Mouse (Mus musculus): ENCODE measurements around the gene Hist1h2bn. TPM values are rescaled to one million over a fixed set of nuclear protein-coding genes. Genes with fewer than 3 reads are reported as not detected.

Gene Hist1h2bn
- not detected for polyA plus RNA-seq (2014; fragmentation: Illumina TruSeq; extraction: RNeasy Lipid Tissue Mini Kit (QIAGEN cat#74804); ENCODE audit: low read depth, low replicate concordance)

DNA sequence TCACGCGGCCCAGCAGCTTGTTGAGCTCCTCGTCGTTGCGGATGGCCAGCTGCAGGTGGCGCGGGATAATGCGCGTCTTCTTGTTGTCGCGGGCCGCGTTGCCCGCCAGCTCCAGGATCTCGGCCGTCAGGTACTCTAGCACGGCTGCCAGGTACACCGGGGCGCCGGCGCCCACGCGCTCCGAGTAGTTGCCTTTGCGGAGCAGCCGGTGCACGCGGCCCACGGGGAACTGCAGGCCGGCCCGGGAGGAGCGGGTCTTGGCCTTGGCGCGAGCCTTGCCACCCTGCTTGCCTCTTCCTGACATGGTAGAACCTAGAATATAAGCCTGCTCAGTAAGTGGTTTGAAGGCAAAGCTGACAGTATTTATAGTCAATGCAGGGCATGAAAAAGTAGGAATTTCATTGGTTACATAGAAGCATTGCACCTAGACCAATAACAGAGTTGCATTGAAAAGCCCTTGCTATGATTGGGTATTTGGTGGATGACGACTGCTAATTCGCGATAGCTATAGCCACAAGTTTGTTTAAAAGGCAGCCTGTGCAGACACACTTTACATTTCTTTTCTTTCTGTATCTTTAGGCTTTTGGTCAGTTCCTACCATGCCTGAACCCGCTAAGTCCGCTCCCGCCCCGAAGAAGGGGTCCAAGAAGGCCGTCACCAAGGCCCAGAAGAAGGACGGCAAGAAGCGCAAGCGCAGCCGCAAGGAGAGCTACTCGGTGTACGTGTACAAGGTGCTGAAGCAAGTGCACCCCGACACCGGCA lies at the start of gene Hist1h2bn, which contains the start of gene Hist1h2ak:
TSS of gene Hist1h2bn (plus strand) at position 600 of the 762 bp plus-strand sequence.
TSS of gene Hist1h2ak (minus strand) at position 304 of the 762 bp plus-strand sequence.

DNA sequence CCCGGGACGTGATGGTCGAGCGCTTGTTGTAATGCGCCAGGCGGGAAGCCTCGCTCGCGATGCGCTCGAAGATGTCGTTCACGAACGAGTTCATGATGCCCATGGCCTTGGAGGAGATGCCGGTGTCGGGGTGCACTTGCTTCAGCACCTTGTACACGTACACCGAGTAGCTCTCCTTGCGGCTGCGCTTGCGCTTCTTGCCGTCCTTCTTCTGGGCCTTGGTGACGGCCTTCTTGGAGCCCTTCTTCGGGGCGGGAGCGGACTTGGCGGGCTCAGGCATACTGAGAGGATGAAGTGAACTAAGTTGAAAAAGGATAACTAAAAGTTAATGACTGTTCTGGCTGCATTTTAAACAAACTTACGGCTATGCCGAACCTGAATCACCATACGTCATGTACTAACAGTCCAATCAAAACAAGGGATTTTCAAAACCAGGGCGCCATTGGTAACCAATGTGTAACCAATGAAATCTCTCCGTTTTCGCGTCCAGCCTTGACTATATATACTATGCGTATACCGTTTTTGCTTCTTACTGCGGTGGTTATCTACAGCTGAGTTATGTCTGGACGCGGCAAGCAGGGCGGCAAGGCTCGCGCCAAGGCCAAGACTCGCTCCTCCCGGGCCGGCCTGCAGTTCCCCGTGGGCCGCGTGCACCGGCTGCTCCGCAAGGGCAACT lies 37.9 kb upstream of the Hist1h2bn start, which contains the start of the genes Hist1h2bl and Hist1h2ai:
TSS of gene Hist1h2bl (minus strand) at position 280 of the 676 bp plus-strand sequence.
TSS of gene Hist1h2ai (plus strand) at position 559 of the 676 bp plus-strand sequence.

DNA sequence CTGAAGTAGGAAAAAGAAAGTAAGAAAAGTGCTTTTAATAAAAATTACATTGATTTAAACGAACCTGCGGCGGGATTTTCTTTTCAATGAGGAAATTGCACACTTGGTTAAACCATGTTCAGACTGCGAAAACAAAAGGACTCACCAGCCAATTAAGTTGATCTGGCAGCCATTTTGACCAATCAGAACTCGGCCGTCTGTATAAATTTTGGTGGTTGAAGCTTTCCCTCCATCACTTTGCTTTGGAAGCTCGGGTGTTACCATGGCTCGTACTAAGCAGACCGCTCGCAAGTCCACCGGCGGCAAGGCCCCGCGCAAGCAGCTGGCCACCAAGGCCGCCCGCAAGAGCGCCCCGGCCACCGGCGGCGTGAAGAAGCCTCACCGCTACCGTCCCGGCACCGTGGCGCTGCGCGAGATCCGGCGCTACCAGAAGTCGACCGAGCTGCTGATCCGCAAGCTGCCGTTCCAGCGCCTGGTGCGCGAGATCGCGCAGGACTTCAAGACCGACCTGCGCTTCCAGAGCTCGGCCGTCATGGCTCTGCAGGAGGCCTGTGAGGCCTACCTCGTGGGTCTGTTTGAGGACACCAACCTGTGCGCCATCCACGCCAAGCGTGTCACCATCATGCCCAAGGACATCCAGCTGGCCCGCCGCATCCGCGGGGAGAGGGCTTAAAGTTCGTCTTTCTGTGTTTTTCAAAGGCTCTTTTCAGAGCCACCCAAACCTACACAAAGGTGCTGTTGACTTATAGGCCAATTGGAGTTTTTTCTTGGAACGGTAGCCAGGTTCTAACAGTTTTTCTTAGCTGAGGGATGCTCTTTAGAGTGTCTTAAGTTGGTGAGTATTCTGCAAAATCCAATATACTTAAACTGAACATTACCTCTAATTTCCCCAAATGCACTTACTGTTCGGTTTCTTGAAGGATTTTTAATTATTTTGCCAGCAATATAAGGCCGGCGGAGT lies 36.2 kb upstream of the Hist1h2bn start, which contains the start of gene Hist1h3h:
TSS of gene Hist1h3h (plus strand) at position 263 of the 961 bp plus-strand sequence.

DNA sequence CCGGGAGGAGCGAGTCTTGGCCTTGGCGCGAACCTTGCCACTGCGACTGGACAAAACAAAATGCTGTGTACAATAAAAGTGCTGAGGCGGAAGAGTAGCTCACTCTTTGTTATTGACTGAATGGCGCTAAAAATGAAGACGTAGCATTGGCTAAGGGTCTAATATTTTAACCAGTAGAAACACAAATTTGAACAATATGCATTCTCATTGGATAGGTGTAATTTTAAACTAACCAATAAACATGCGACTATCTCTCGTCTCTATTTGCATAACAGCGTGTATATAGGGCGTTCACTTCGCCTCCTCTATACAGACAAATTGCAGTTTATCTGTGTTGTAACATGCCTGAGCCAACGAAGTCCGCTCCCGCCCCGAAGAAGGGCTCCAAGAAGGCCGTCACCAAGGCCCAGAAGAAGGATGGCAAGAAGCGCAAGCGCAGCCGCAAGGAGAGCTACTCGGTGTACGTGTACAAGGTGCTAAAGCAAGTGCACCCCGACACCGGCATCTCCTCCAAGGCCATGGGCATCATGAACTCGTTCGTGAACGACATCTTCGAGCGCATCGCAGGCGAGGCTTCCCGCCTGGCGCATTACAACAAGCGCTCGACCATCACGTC lies 32.1 kb upstream of the Hist1h2bn start, which contains the start of gene Hist1h2bm:
TSS of gene Hist1h2bm (plus strand) at position 288 of the 616 bp plus-strand sequence.

GRCm38 (mm10) chr13:21734906-21735767 lies 18.8 kb upstream of the Hist1h2bn start, which contains the start of gene Hist1h4j:
Gene Hist1h4j, plus strand, starts transcription at chr13:21735064.

GRCm38 (mm10) chr13:21750159-21751017 lies 3.5 kb upstream of the Hist1h2bn start, which contains the start of gene Hist1h4k:
Gene Hist1h4k, minus strand, starts transcription at chr13:21750505.

DNA sequence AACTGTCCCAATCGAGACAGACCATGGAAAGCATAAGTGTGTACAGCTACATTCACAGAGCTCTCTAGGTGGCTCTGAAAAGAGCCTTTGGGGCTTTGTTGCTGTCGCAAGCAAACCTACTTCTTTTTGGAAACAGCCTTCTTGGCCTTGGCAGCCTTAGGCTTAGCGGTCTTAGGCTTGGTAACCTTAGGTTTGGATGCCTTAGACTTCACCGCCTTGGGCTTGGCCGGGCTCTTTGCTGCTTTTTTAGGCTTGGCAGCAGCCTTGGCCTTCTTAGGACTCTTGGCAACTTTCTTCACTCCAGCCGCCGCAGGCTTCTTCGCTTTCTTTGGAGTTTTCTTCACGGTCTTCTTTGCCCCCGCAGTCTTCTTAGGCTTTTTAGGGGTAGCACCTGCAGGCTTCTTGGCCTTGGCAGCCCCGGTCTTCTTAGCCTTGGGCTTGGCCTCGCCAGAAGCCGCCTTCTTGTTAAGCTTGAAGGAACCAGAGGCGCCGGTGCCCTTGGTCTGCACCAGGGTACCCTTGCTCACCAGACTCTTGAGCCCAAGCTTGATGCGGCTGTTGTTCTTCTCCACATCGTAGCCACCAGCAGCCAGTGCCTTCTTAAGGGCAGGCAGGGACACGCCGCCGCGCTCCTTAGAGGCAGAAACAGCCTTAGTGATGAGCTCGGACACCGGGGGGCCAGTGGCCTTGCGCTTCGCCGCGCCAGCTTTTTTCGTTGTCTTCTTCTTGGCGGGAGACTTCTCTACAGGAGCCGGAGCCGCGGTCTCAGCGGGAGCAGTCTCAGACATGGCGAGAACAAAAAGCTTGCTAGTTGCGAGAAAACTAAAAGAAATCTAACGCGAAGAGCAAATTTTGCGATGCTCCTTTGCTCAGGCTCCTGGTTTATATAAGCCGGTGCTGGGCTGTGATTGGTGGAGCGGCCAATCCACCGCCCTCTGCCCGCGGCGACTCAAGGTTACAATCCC lies 26.1 kb downstream of the Hist1h2bn start, which contains the start of gene Hist1h1b:
TSS of gene Hist1h1b (minus strand) at position 859 of the 965 bp plus-strand sequence.

DNA sequence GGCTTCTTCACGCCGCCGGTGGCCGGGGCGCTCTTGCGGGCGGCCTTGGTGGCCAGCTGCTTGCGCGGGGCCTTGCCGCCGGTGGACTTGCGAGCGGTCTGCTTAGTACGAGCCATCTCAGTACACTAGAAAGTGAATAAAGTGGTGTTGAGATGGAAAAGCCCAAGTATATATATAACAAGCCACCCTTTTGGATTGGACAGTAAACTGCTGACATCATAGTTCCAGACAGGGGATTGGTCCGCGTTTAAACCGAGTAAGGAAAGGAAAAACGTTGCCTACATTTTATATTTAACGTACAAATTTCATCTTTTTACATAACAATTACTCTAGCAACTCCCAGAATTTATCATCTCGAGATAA lies 29.3 kb downstream of the Hist1h2bn start, which contains the start of gene Hist1h3i:
TSS of gene Hist1h3i (minus strand) at position 116 of the 363 bp plus-strand sequence.

GRCm38 (mm10) chr13:21786899-21787629 lies 33.1 kb downstream of the Hist1h2bn start, which contains the start of the genes Hist1h2an and Hist1h2bp:
Gene Hist1h2an, minus strand, starts transcription at chr13:21787218.
Gene Hist1h2bp, plus strand, starts transcription at chr13:21787461.

Other genes with a start within 250 kb of the Hist1h2bn start
- gene Zkscan8, start 223.0 kb upstream of the Hist1h2bn start, polyA plus RNA-seq (2014; fragmentation: Illumina TruSeq; extraction: RNeasy Lipid Tissue Mini Kit (QIAGEN cat#74804); ENCODE audit: low read depth, low replicate concordance): 8.4 TPM
- not detected for gene Olfr1366, start 211.3 kb upstream of the Hist1h2bn start, polyA plus RNA-seq (2014; fragmentation: Illumina TruSeq; extraction: RNeasy Lipid Tissue Mini Kit (QIAGEN cat#74804); ENCODE audit: low read depth, low replicate concordance)
- not detected for gene Olfr1535, start 194.2 kb upstream of the Hist1h2bn start, polyA plus RNA-seq (2014; fragmentation: Illumina TruSeq; extraction: RNeasy Lipid Tissue Mini Kit (QIAGEN cat#74804); ENCODE audit: low read depth, low replicate concordance)
- gene Olfr1364, start 172.4 kb upstream of the Hist1h2bn start, polyA plus RNA-seq (2014; fragmentation: Illumina TruSeq; extraction: RNeasy Lipid Tissue Mini Kit (QIAGEN cat#74804); ENCODE audit: low read depth, low replicate concordance): not detected
- not detected for gene Olfr1362, start 140.1 kb upstream of the Hist1h2bn start, polyA plus RNA-seq (2014; fragmentation: Illumina TruSeq; extraction: RNeasy Lipid Tissue Mini Kit (QIAGEN cat#74804); ENCODE audit: low read depth, low replicate concordance)
- gene Olfr11, start 111.6 kb upstream of the Hist1h2bn start, polyA plus RNA-seq (2014; fragmentation: Illumina TruSeq; extraction: RNeasy Lipid Tissue Mini Kit (QIAGEN cat#74804); ENCODE audit: low read depth, low replicate concordance): not detected
- gene Olfr1361, start 90.7 kb upstream of the Hist1h2bn start, polyA plus RNA-seq (2014; fragmentation: Illumina TruSeq; extraction: RNeasy Lipid Tissue Mini Kit (QIAGEN cat#74804); ENCODE audit: low read depth, low replicate concordance): not detected
- gene Olfr1360, start 76.7 kb upstream of the Hist1h2bn start, polyA plus RNA-seq (2014; fragmentation: Illumina TruSeq; extraction: RNeasy Lipid Tissue Mini Kit (QIAGEN cat#74804); ENCODE audit: low read depth, low replicate concordance): not detected
- gene Olfr1359, start 56.0 kb upstream of the Hist1h2bn start, polyA plus RNA-seq (2014; fragmentation: Illumina TruSeq; extraction: RNeasy Lipid Tissue Mini Kit (QIAGEN cat#74804); ENCODE audit: low read depth, low replicate concordance): not detected
- not detected for gene Hist1h2bl, start 38.0 kb upstream of the Hist1h2bn start, polyA plus RNA-seq (2014; fragmentation: Illumina TruSeq; extraction: RNeasy Lipid Tissue Mini Kit (QIAGEN cat#74804); ENCODE audit: low read depth, low replicate concordance)
- not detected for gene Hist1h2ai, start 37.7 kb upstream of the Hist1h2bn start, polyA plus RNA-seq (2014; fragmentation: Illumina TruSeq; extraction: RNeasy Lipid Tissue Mini Kit (QIAGEN cat#74804); ENCODE audit: low read depth, low replicate concordance)
- gene Hist1h3h, start 36.5 kb upstream of the Hist1h2bn start, polyA plus RNA-seq (2014; fragmentation: Illumina TruSeq; extraction: RNeasy Lipid Tissue Mini Kit (QIAGEN cat#74804); ENCODE audit: low read depth, low replicate concordance): not detected
- not detected for gene Hist1h2bm, start 32.1 kb upstream of the Hist1h2bn start, polyA plus RNA-seq (2014; fragmentation: Illumina TruSeq; extraction: RNeasy Lipid Tissue Mini Kit (QIAGEN cat#74804); ENCODE audit: low read depth, low replicate concordance)
- 1.1 TPM for gene Hist1h4j, start 19.1 kb upstream of the Hist1h2bn start, polyA plus RNA-seq (2014; fragmentation: Illumina TruSeq; extraction: RNeasy Lipid Tissue Mini Kit (QIAGEN cat#74804); ENCODE audit: low read depth, low replicate concordance)
- not detected for gene Hist1h4k, start 3.6 kb upstream of the Hist1h2bn start, polyA plus RNA-seq (2014; fragmentation: Illumina TruSeq; extraction: RNeasy Lipid Tissue Mini Kit (QIAGEN cat#74804); ENCODE audit: low read depth, low replicate concordance)
- gene Hist1h2ak, start 296 bp upstream of the Hist1h2bn start, polyA plus RNA-seq (2014; fragmentation: Illumina TruSeq; extraction: RNeasy Lipid Tissue Mini Kit (QIAGEN cat#74804); ENCODE audit: low read depth, low replicate concordance): not detected
- gene Hist1h1b, start 26.5 kb downstream of the Hist1h2bn start, polyA plus RNA-seq (2014; fragmentation: Illumina TruSeq; extraction: RNeasy Lipid Tissue Mini Kit (QIAGEN cat#74804); ENCODE audit: low read depth, low replicate concordance): not detected
- gene Hist1h3i, start 29.2 kb downstream of the Hist1h2bn start, polyA plus RNA-seq (2014; fragmentation: Illumina TruSeq; extraction: RNeasy Lipid Tissue Mini Kit (QIAGEN cat#74804); ENCODE audit: low read depth, low replicate concordance): not detected
- not detected for gene Hist1h2an, start 33.1 kb downstream of the Hist1h2bn start, polyA plus RNA-seq (2014; fragmentation: Illumina TruSeq; extraction: RNeasy Lipid Tissue Mini Kit (QIAGEN cat#74804); ENCODE audit: low read depth, low replicate concordance)
- gene Hist1h2bp, start 33.3 kb downstream of the Hist1h2bn start, polyA plus RNA-seq (2014; fragmentation: Illumina TruSeq; extraction: RNeasy Lipid Tissue Mini Kit (QIAGEN cat#74804); ENCODE audit: low read depth, low replicate concordance): 1.7 TPM
- gene Hist1h2bq, start 56.1 kb downstream of the Hist1h2bn start, polyA plus RNA-seq (2014; fragmentation: Illumina TruSeq; extraction: RNeasy Lipid Tissue Mini Kit (QIAGEN cat#74804); ENCODE audit: low read depth, low replicate concordance): 1.0 TPM
- not detected for gene Hist1h2ao, start 56.3 kb downstream of the Hist1h2bn start, polyA plus RNA-seq (2014; fragmentation: Illumina TruSeq; extraction: RNeasy Lipid Tissue Mini Kit (QIAGEN cat#74804); ENCODE audit: low read depth, low replicate concordance)
- gene Hist1h4m, start 57.6 kb downstream of the Hist1h2bn start, polyA plus RNA-seq (2014; fragmentation: Illumina TruSeq; extraction: RNeasy Lipid Tissue Mini Kit (QIAGEN cat#74804); ENCODE audit: low read depth, low replicate concordance): not detected
- 2.9 TPM for gene Hist1h4n, start 78.1 kb downstream of the Hist1h2bn start, polyA plus RNA-seq (2014; fragmentation: Illumina TruSeq; extraction: RNeasy Lipid Tissue Mini Kit (QIAGEN cat#74804); ENCODE audit: low read depth, low replicate concordance)
- gene Hist1h2ap, start 79.4 kb downstream of the Hist1h2bn start, polyA plus RNA-seq (2014; fragmentation: Illumina TruSeq; extraction: RNeasy Lipid Tissue Mini Kit (QIAGEN cat#74804); ENCODE audit: low read depth, low replicate concordance): not detected
- 0.46 TPM for gene Hist1h2br, start 79.6 kb downstream of the Hist1h2bn start, polyA plus RNA-seq (2014; fragmentation: Illumina TruSeq; extraction: RNeasy Lipid Tissue Mini Kit (QIAGEN cat#74804); ENCODE audit: low read depth, low replicate concordance)
- 3.0 TPM for gene Zfp184, start 191.0 kb downstream of the Hist1h2bn start, polyA plus RNA-seq (2014; fragmentation: Illumina TruSeq; extraction: RNeasy Lipid Tissue Mini Kit (QIAGEN cat#74804); ENCODE audit: low read depth, low replicate concordance)
- 3.5 TPM for gene Pom121l2, start 227.1 kb downstream of the Hist1h2bn start, polyA plus RNA-seq (2014; fragmentation: Illumina TruSeq; extraction: RNeasy Lipid Tissue Mini Kit (QIAGEN cat#74804); ENCODE audit: low read depth, low replicate concordance)

Measured in adipose tissue, adult 10 weeks (tissue).